Mouse (Mus musculus) liver, embryonic 14.5 days (tissue): ENCODE data around the gene Mthfd1. TPM values are rescaled to one million over a fixed set of nuclear protein-coding genes. Genes with fewer than 3 reads are reported as not detected.

ENCODE experiments used
- ATAC-seq: fragments of 200-750 bp; cut with Nextera tagmentation; 2 replicates; pipeline ENCODE4 v1.8.0; 2017; ENCODE audit warnings: moderate number of reproducible peaks, mild to moderate bottlenecking, moderate library complexity; ENCODE audit not compliant: insufficient read depth
- DNase-seq, 3 experiments: peaks; one replicate each; pipeline ENCODE4 v3.0.0-alpha.2; 2012 to 2013; ENCODE audit warnings: low read depth in 3 of 3, low spot score in 3 of 3
- H3K27ac ChIP-seq: fragments of 300-500 bp; sonication (generic); 2 replicates; pipeline ENCODE4 v1.5.1; 2014; ENCODE audit warnings: moderate library complexity, mild to moderate bottlenecking, control low read depth, inconsistent platforms
- H3K27me3 ChIP-seq: fragments of 300-500 bp; sonication (generic); 2 replicates; pipeline ENCODE4 v1.6.1; 2014; ENCODE audit warnings: mild to moderate bottlenecking, low read length, moderate library complexity; ENCODE audit not compliant: control insufficient read depth, insufficient read depth
- H3K36me3 ChIP-seq: fragments of 300-500 bp; sonication (generic); replicated peaks from 2 replicates; pipeline ENCODE4 v1.6.1; 2014; ENCODE audit warnings: low read depth; ENCODE audit not compliant: control insufficient read depth, insufficient read depth
- H3K4me1 ChIP-seq, 2 experiments: fragments of 200-500 bp in 1 of 2; fragments of 300-500 bp in 1 of 2; sonication (generic) in 1 of 2; replicated peaks; 2 replicates each; pipeline ENCODE4 v1.6.1; 2012 to 2014; ENCODE audit warnings: antibody characterized with exemption in 1 of 2, inconsistent platforms in 1 of 2, low read length in 1 of 2; ENCODE audit not compliant: control insufficient read depth in 2 of 2, insufficient read depth in 2 of 2
- H3K4me2 ChIP-seq: fragments of 300-500 bp; sonication (generic); 2 replicates; pipeline ENCODE4 v1.6.1; 2014; ENCODE audit warnings: low read depth, mild to moderate bottlenecking, control low read depth, moderate library complexity
- H3K4me3 ChIP-seq, 2 experiments: fragments of 200-500 bp in 1 of 2; fragments of 300-500 bp in 1 of 2; sonication (generic) in 1 of 2; 2 replicates each; pipeline ENCODE4 v1.5.1; 2012 to 2014; ENCODE audit warnings: low read depth in 2 of 2, low read length in 2 of 2, mild to moderate bottlenecking in 2 of 2, control low read depth in 1 of 2, inconsistent platforms in 1 of 2, moderate library complexity in 1 of 2; ENCODE audit not compliant: insufficient read depth in 1 of 2
- H3K9ac ChIP-seq: fragments of 300-500 bp; sonication (generic); replicated peaks from 2 replicates; pipeline ENCODE4 v1.6.1; 2014; ENCODE audit warnings: mild to moderate bottlenecking, control low read depth, moderate library complexity
- H3K9me3 ChIP-seq: fragments of 300-500 bp; sonication (generic); 2 replicates; pipeline ENCODE4 v1.6.1; 2016; ENCODE audit warnings: low read length, mixed read lengths; ENCODE audit not compliant: control insufficient read depth
- CTCF ChIP-seq: IDR thresholded peaks from 2 replicates; pipeline ENCODE4 v1.5.1; 2016; ENCODE audit warnings: antibody characterized with exemption, low read depth, control low read depth
- EP300 ChIP-seq: IDR thresholded peaks from 2 replicates; pipeline ENCODE4 v1.6.1; 2016; ENCODE audit warnings: antibody characterized with exemption, low read depth
- WGBS: fragments of 180-500 bp; shearing (Covaris S2); extraction: QIAGEN DNeasy Blood & Tissue Kit; methylation state at CpG from one replicate; pipeline ENCODE4 v1.1.7; 2014; ENCODE audit not compliant: insufficient replicate concordance; 5-methylcytosine and 5-hydroxymethylcytosine counted together
- polyA plus RNA-seq, 2 experiments: library from polyadenylated mRNA; depleted of rRNA in 1 of 2; stranded (reverse) in 1 of 2; unstranded in 1 of 2; fragments of >200 nt; fragmentation: Nextera tagmentation in 1 of 2; extraction: Ambion mirVana in 1 of 2; gene quantifications; 2 replicates each; pipeline versions ENCODE4 v1.2.1 to v1.2.3; 2012 to 2014

The Mthfd1 gene
- polyA plus RNA-seq, 2 experiments = 58.5 to 83.5 TPM

DNA sequence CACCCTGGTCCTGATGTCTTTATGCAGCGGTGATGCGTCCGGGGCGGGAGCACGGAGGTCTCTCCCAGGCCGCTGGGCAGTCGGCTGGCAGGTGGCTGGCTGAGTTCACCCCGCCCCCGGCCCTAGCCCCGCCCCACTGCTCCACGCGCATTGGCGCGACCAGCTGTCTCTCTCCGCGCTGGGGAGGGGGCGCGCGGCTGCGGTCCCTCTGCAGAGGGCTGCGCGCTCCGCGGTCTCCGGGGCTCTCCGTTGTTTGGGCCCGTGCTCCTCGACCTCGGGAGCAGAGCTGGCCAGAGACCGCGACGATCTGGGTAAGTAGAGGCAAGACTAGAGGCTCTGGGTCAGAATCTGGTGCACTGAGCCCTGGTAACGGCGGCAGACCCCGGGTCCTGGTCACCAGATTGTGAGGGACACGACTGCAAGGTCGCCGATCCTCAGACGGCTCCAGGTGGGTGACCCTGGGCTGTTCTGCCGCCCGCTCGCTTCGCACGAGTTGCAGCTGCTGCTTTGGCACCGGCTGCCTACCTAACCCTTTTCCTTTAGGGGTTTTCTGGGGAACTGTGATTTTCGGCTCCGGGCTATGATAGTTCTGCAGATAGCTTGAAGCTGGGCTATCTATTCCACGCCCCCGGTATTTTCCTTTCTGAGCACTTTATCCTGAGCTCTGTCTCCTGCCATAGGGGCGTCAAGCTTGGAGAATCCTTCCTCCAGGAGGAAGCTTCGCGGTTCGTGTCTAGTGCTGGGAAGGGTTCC lies 69.8 kb downstream of the Mthfd1 start, which contains the start of gene Akap5:
Akap5 (plus strand) TSS at position 213 of the 753 bp plus-strand sequence.
- Histone ChIP-seq H3K9me3 (no peaks in the 10 kb centered on the region), H3K4me2 (peak within 1 kb of the TSS; percentile 52), H3K36me3 (peaks cover 7% of the 10 kb centered on the region), H3K27me3 (no peaks in the 10 kb centered on the region), H3K4me1 (no peaks in the 10 kb centered on the region), H3K4me3 (peak within 1 kb of the TSS; percentile 33 to 34), H3K9ac (no peak within 1 kb of the TSS; the same call in 1 of the 2 replicates), H3K27ac (no peak within 1 kb of the TSS)
- no peak for DNase-seq
- peak; percentile 68; the same call in 1 of the 2 replicates for ATAC-seq
- TF ChIP-seq EP300 = no peak
- WGBS = 3% methylated on average over 53 of the region's 53 CpGs

DNA sequence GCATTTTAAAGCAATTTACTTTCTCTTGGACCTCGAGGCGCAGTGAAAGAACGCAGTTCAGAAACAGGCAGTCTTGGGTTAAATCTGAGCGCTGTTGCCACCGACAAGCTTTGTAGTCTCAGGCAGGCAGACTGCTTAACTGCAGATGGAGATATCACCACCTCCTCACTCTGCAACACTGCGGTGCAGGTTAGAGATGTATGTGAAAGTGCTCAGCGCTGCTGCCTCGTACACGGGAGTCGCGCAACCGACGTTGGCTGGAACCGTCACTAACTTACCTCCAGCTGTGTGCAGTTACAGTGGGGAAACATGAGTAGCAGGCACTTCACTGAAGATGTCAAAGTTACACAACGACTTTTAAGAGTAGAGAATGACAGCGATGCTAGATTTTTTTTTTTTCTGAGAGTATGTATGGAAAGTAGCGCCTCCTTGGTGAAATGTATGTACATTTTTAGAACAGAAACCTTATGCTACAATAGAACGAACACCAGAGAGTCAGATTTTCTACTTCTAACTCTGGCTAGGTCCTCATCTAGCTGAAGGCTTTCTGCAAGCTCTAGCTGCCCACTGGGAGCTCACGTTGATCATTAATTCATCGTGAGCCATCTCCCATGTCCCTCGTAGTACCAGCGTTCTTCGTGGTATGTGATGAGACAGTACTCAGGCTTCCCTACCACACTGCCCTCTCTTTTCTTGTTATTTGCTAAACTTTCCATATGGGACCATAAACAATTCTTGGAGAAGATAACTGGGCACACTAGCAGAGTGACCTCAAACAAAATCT lies 71.5 kb downstream of the Mthfd1 start:
- Histone ChIP-seq H3K27ac (no peak overlapping the region), H3K4me1 (no peaks in the 10 kb centered on the region), H3K9ac (no peak overlapping the region), H3K27me3 (no peaks in the 10 kb centered on the region), H3K4me3 (no peak overlapping the region), H3K9me3 (no peaks in the 10 kb centered on the region), H3K4me2 (no peak overlapping the region), H3K36me3 (no peaks in the 10 kb centered on the region)
- TF ChIP-seq EP300 (no peak), CTCF (no peak)
- 86% methylated on average over 23 of the region's 23 CpGs for WGBS
- ATAC-seq (no peak), DNase-seq (no peak)

DNA sequence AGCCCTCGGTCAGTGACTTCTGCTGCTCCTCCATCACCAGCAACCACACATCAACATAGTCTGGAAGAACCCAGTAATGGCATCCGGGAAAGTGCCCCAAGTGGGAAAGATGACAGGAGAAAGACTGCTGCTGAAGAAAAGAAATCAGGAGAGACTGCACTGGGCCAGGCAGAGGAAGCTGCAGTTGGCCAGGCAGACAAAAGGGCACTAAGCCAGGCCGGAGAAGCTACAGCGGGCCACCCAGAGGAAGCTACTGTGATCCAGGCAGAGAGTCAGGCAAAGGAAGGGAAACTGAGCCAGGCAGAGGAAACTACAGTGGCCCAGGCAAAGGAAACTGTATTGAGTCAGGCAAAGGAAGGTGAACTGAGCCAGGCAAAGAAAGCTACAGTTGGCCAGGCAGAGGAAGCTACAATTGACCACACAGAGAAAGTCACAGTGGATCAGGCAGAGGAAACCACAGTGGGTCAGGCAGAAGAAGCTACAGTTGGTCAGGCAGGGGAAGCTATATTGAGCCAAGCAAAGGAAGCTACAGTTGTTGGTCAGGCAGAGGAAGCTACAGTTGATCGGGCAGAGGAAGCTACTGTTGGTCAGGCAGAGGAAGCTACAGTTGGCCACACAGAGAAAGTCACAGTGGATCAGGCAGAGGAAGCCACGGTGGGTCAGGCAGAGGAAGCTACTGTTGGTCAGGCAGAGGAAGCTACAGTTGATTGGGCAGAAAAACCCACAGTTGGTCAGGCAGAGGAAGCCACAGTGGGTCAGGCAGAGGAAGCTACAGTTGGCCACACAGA lies 73.7 kb downstream of the Mthfd1 start:
- Histone ChIP-seq H3K36me3 (no peaks in the 10 kb centered on the region), H3K4me1 (no peaks in the 10 kb centered on the region), H3K27ac (no peak overlapping the region), H3K4me2 (no peak overlapping the region), H3K4me3 (no peak overlapping the region), H3K9me3 (no peaks in the 10 kb centered on the region), H3K9ac (no peak overlapping the region), H3K27me3 (no peaks in the 10 kb centered on the region)
- WGBS = 59% methylated on average over 6 of the region's 6 CpGs
- DNase-seq (no peak), ATAC-seq (no peak)
- TF ChIP-seq CTCF (no peak), EP300 (no peak)

DNA sequence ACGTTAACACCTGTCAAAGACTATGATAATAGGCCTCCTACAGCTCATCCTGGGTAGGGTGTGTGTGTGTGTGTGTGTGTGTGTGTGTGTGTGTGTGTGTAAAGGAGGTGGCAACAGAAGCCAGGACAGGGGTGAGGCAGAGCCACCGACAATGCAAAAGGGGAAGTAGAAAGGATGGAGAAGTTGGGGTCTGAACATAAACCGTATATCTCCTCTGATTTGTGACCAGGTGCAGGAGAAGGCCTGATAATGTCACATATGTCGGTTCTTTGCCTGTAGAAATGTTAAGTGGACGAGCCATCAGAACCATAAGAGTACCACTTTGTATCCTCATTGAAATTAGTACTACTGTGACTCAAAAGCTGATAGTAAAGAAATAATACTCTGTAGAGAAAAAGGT lies 78.6 kb downstream of the Mthfd1 start:
- 49% methylated on average over 5 of the region's 5 CpGs for WGBS
- no peak for DNase-seq

More for the DNA sequence above, 78.6 kb downstream of the Mthfd1 start:
- Histone ChIP-seq H3K36me3 (no peaks in the 10 kb centered on the region), H3K4me2 (no peak overlapping the region), H3K9ac (no peak overlapping the region), H3K27ac (no peak overlapping the region), H3K9me3 (no peaks in the 10 kb centered on the region), H3K4me1 (no peaks in the 10 kb centered on the region), H3K4me3 (no peak overlapping the region), H3K27me3 (no peaks in the 10 kb centered on the region)
- TF ChIP-seq CTCF = no peak
- no peak for TF ChIP-seq EP300
- no peak for ATAC-seq
